In the genomic region with DNA sequence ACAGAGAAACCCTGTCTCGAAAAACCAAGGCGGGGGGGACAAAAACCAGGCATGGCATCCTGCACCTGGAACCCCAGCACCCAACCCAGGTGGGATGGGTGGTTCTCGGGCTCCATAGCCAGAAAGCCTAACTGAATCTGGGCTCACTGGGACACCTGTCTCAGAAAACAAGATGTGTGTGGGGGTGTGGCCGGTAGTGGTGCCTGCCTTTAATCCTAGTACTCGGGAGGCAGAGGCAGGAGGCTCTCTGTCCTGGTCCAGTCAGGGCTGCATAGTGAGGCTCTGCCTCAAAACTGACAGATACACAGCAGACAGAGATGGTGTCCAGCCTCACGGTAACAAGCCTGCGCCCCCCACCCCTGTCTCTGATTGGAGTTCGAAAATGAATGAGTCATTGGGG, we compare ENCODE assay signal across 1 mouse cellular context.
TF ChIP-seq lines count a peak whose summit lies in the region.

No protein-coding gene starts in this region.

TF ChIP-seq in CH12.LX, 34 proteins besides CTCF, POLR2A, EP300 and RAD21 (continued from another document):
- TF ChIP-seq POLR2AphosphoS2 (IDR thresholded peaks at IDR 0.05; ENCODE audit: low read depth, low read length), result no peak
- no peak for TF ChIP-seq MAX (IDR thresholded peaks at IDR 0.05; ENCODE audit: low read length)
- TF ChIP-seq E2F4 (IDR thresholded peaks at IDR 0.05; ENCODE audit: insufficient replicate concordance, low read depth, low read length), result no peak
TF ChIP-seq in CH12.LX: peak in this region for 0.
